Mouse (Mus musculus) limb, embryonic 14.5 days (tissue): ENCODE measurements around the gene Spg7. TPM values are rescaled to one million over a fixed set of nuclear protein-coding genes. Genes with fewer than 3 reads are reported as not detected.

Experiments
- ATAC-seq: fragments of 200-750 bp; cut with Nextera tagmentation; 2 replicates; pipeline ENCODE4 v1.8.0; 2017; ENCODE audit warnings: low read depth, moderate number of reproducible peaks, moderate TSS enrichment; ENCODE audit not compliant: low FRiP score
- DNase-seq: peaks from one replicate; pipeline ENCODE4 v3.0.0-alpha.2; 2015; ENCODE audit warnings: low spot score
- H3K27ac ChIP-seq: fragments of 300-500 bp; sonication (generic); replicated peaks from 2 replicates; pipeline ENCODE4 v1.5.1; 2014; ENCODE audit warnings: low read depth, mild to moderate bottlenecking, low read length, moderate library complexity, mixed read lengths
- H3K27me3 ChIP-seq: fragments of 300-500 bp; sonication (generic); 2 replicates; pipeline ENCODE4 v1.6.1; 2014; ENCODE audit warnings: low read length, mixed read lengths; ENCODE audit not compliant: control insufficient read depth, insufficient read depth
- H3K36me3 ChIP-seq: fragments of 300-500 bp; sonication (generic); 2 replicates; pipeline ENCODE4 v1.6.1; 2014; ENCODE audit warnings: mild to moderate bottlenecking, low read length, moderate library complexity, mixed read lengths; ENCODE audit not compliant: control insufficient read depth, insufficient read depth
- H3K4me1 ChIP-seq: fragments of 300-500 bp; sonication (generic); 2 replicates; pipeline ENCODE4 v1.6.1; 2014; ENCODE audit warnings: antibody characterized with exemption, low read length, mixed read lengths; ENCODE audit not compliant: control insufficient read depth, insufficient read depth
- H3K4me2 ChIP-seq: fragments of 300-500 bp; sonication (generic); replicated peaks from 2 replicates; pipeline ENCODE4 v1.6.1; 2014; ENCODE audit warnings: low read depth, mild to moderate bottlenecking, low read length, moderate library complexity; ENCODE audit not compliant: severe bottlenecking
- H3K4me3 ChIP-seq: fragments of 300-500 bp; sonication (generic); replicated peaks from 2 replicates; pipeline ENCODE4 v1.5.1; 2014; ENCODE audit warnings: low read length
- H3K9ac ChIP-seq: fragments of 300-500 bp; sonication (generic); 2 replicates; pipeline ENCODE4 v1.6.1; 2014; ENCODE audit warnings: mild to moderate bottlenecking, low read depth, low read length, moderate library complexity; ENCODE audit not compliant: severe bottlenecking
- H3K9me3 ChIP-seq: fragments of 300-500 bp; sonication (generic); 2 replicates; pipeline ENCODE4 v1.6.1; 2016; ENCODE audit warnings: low read length; ENCODE audit not compliant: control insufficient read depth
- POLR2A ChIP-seq: fragments of 200-500 bp; IDR thresholded peaks from 2 replicates; pipeline ENCODE4 v1.8.0; 2012; ENCODE audit warnings: inconsistent platforms, mild to moderate bottlenecking, moderate library complexity, borderline replicate concordance; ENCODE audit not compliant: insufficient read depth, insufficient read length; ENCODE audit errors: extremely low read depth
- WGBS: fragments of 180-500 bp; shearing (Covaris S2); extraction: QIAGEN DNeasy Blood & Tissue Kit; methylation state at CpG from one replicate; pipeline ENCODE4 v1.1.7; 2014; 5-methylcytosine and 5-hydroxymethylcytosine counted together
- microRNA-seq: library from miRNA; unstranded; fragments of <30 nt; microRNA quantifications from one replicate; pipeline ENCODE4, GENCODE M21; 2016
- polyA plus RNA-seq, 2 experiments: library from polyadenylated mRNA; depleted of rRNA in 1 of 2; stranded (reverse) in 1 of 2; unstranded in 1 of 2; fragments of >200 nt; fragmentation: Nextera tagmentation in 1 of 2; extraction: Ambion mirVana in 1 of 2; gene quantifications; 2 replicates each; pipeline versions ENCODE4 v1.2.1 to v1.2.3; 2012 to 2014

The Spg7 gene
- polyA plus RNA-seq, 2 experiments = 34.8 to 90.0 TPM

DNA sequence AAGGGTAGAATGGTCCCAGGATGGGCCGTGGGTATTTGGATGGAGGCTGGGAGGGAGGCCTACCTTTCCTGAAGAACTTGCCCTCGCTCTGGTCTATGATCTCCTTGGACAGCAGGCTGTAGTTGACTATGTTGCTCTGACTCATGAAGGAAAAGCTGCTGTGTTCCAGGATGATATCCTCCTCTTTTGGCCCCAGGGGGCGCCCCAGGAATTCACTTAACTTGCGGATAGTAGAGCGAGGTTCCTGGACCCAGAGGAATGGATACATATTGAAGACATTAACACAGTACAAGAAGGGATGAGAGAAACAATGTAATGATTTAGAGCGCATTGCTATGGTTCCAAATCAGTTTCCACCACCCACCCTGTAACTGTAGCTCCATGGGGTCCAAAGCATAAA, 82.5 kb downstream of the Spg7 start:
- no peak overlapping the region for H3K9ac ChIP-seq
- no peak overlapping the region for H3K4me2 ChIP-seq
- no peak overlapping the region for H3K4me3 ChIP-seq
- no peaks in the 10 kb centered on the region for H3K27me3 ChIP-seq
- H3K36me3 ChIP-seq = no peaks in the 10 kb centered on the region
- no peak for ATAC-seq
- no peak overlapping the region for H3K27ac ChIP-seq
- peaks cover 9% of the 10 kb centered on the region for H3K4me1 ChIP-seq
- H3K9me3 ChIP-seq = no peaks in the 10 kb centered on the region
- WGBS = 52% methylated on average over 6 of the region's 6 CpGs
- TF ChIP-seq POLR2A = no peak
- peak; percentile 48 for DNase-seq

- no peak overlapping the region for H3K9ac ChIP-seq
- WGBS = 82% methylated on average over 7 of the region's 7 CpGs
- TF ChIP-seq POLR2A = no peak
- ATAC-seq (no peak), DNase-seq (no peak)
- H3K4me3 ChIP-seq = no peak overlapping the region
- no peak overlapping the region for H3K27ac ChIP-seq
- no peaks in the 10 kb centered on the region for H3K36me3 ChIP-seq
- no peak overlapping the region for H3K4me2 ChIP-seq
- H3K27me3 ChIP-seq = no peaks in the 10 kb centered on the region
- peaks cover 9% of the 10 kb centered on the region for H3K4me1 ChIP-seq
- H3K9me3 ChIP-seq = no peaks in the 10 kb centered on the region
Measured at GRCm38 (mm10) chr8:123146390-123146789, 83.6 kb downstream of the Spg7 start.

Small RNA genes lying within 50 kb of the gene (microRNA-seq; reads per million reads assigned to microRNA genes)
- gene Mir7079 (not detected), gene Mir7080 (not detected)

Other genes starting within 250 kb of the Spg7 start
- gene Cdh15, start 215.0 kb upstream of the Spg7 start, polyA plus RNA-seq (2012; rRNA removed) = 23.6 and 27.6 TPM in 2 replicates
- 19.5 and 27.1 TPM in 2 replicates for gene Cdh15, start 215.0 kb upstream of the Spg7 start, polyA plus RNA-seq (2014; fragmentation: Nextera tagmentation; extraction: Ambion mirVana)
- 65.3 and 71.3 TPM in 2 replicates for gene Ankrd11, start 20.7 kb upstream of the Spg7 start, polyA plus RNA-seq (2012; rRNA removed)
- 83.7 and 102 TPM in 2 replicates for gene Ankrd11, start 20.7 kb upstream of the Spg7 start, polyA plus RNA-seq (2014; fragmentation: Nextera tagmentation; extraction: Ambion mirVana)
- gene Rpl13, start 39.4 kb downstream of the Spg7 start, polyA plus RNA-seq (2012; rRNA removed) = 2,823 and 3,226 TPM in 2 replicates
- 1,836 and 1,953 TPM in 2 replicates for gene Rpl13, start 39.4 kb downstream of the Spg7 start, polyA plus RNA-seq (2014; fragmentation: Nextera tagmentation; extraction: Ambion mirVana)
- gene Cpne7, start 54.4 kb downstream of the Spg7 start, polyA plus RNA-seq (2012; rRNA removed) = 2.6 and 3.0 TPM in 2 replicates
- 0.50 and 0.86 TPM in 2 replicates for gene Cpne7, start 54.4 kb downstream of the Spg7 start, polyA plus RNA-seq (2014; fragmentation: Nextera tagmentation; extraction: Ambion mirVana)
- 43.7 and 50.4 TPM in 2 replicates for gene Sult5a1, start 95.4 kb downstream of the Spg7 start, polyA plus RNA-seq (2012; rRNA removed)
- gene Sult5a1, start 95.4 kb downstream of the Spg7 start, polyA plus RNA-seq (2014; fragmentation: Nextera tagmentation; extraction: Ambion mirVana) = 31.7 and 33.2 TPM in 2 replicates
- gene Dpep1, start 123.3 kb downstream of the Spg7 start, polyA plus RNA-seq (2012; rRNA removed) = 5.1 TPM in 2 replicates
- gene Dpep1, start 123.3 kb downstream of the Spg7 start, polyA plus RNA-seq (2014; fragmentation: Nextera tagmentation; extraction: Ambion mirVana) = 3.6 and 3.9 TPM in 2 replicates
- 93.6 and 110 TPM in 2 replicates for gene Chmp1a, start 149.8 kb downstream of the Spg7 start, polyA plus RNA-seq (2012; rRNA removed)
- gene Chmp1a, start 149.8 kb downstream of the Spg7 start, polyA plus RNA-seq (2014; fragmentation: Nextera tagmentation; extraction: Ambion mirVana) = 128 and 130 TPM in 2 replicates
- gene Spata33, start 149.9 kb downstream of the Spg7 start, polyA plus RNA-seq (2012; rRNA removed) = 4.9 and 6.0 TPM in 2 replicates
- 4.0 and 6.6 TPM in 2 replicates for gene Spata33, start 149.9 kb downstream of the Spg7 start, polyA plus RNA-seq (2014; fragmentation: Nextera tagmentation; extraction: Ambion mirVana)
- 128 and 131 TPM in 2 replicates for gene Cdk10, start 161.9 kb downstream of the Spg7 start, polyA plus RNA-seq (2012; rRNA removed)
- gene Cdk10, start 161.9 kb downstream of the Spg7 start, polyA plus RNA-seq (2014; fragmentation: Nextera tagmentation; extraction: Ambion mirVana) = 32.9 and 39.9 TPM in 2 replicates
- gene Spata2l, start 173.3 kb downstream of the Spg7 start, polyA plus RNA-seq (2012; rRNA removed) = 3.0 and 4.6 TPM in 2 replicates
- gene Spata2l, start 173.3 kb downstream of the Spg7 start, polyA plus RNA-seq (2014; fragmentation: Nextera tagmentation; extraction: Ambion mirVana) = 4.6 and 5.4 TPM in 2 replicates
- gene Zfp276, start 191.3 kb downstream of the Spg7 start, polyA plus RNA-seq (2012; rRNA removed) = 44.2 and 52.5 TPM in 2 replicates
- 19.9 and 27.9 TPM in 2 replicates for gene Zfp276, start 191.3 kb downstream of the Spg7 start, polyA plus RNA-seq (2014; fragmentation: Nextera tagmentation; extraction: Ambion mirVana)
- 86.1 and 140 TPM in 2 replicates for gene Vps9d1, start 191.4 kb downstream of the Spg7 start, polyA plus RNA-seq (2012; rRNA removed)
- gene Vps9d1, start 191.4 kb downstream of the Spg7 start, polyA plus RNA-seq (2014; fragmentation: Nextera tagmentation; extraction: Ambion mirVana) = 27.4 and 32.6 TPM in 2 replicates